Mouse (Mus musculus) intestine, embryonic 15.5 days (tissue): ENCODE data around the gene Hcrt. TPM values are rescaled to one million over a fixed set of nuclear protein-coding genes. Genes with fewer than 3 reads are reported as not detected.
A peak's percentile ranks its signal among the peaks of the same experiment; 100 is the strongest.

Source experiments
- ATAC-seq: fragments of 200-750 bp; cut with Nextera tagmentation; 2 replicates; pipeline ENCODE4 v1.8.0; 2017; ENCODE audit warnings: moderate TSS enrichment, moderate library complexity
- H3K27ac ChIP-seq: fragments of 300-500 bp; sonication (generic); 2 replicates; pipeline ENCODE4 v1.5.1; 2015; ENCODE audit warnings: mild to moderate bottlenecking, inconsistent platforms
- H3K27me3 ChIP-seq: fragments of 300-500 bp; sonication (generic); replicated peaks from 2 replicates; pipeline ENCODE4 v1.6.1; 2015; ENCODE audit warnings: inconsistent platforms
- H3K36me3 ChIP-seq: fragments of 300-500 bp; sonication (generic); 2 replicates; pipeline ENCODE4 v1.6.1; 2015; ENCODE audit warnings: inconsistent platforms
- H3K4me1 ChIP-seq: fragments of 300-500 bp; sonication (generic); replicated peaks from 2 replicates; pipeline ENCODE4 v1.6.1; 2015; ENCODE audit warnings: inconsistent platforms
- H3K4me2 ChIP-seq: fragments of 300-500 bp; sonication (generic); replicated peaks from 2 replicates; pipeline ENCODE4 v1.6.1; 2015; ENCODE audit warnings: mild to moderate bottlenecking, inconsistent platforms
- H3K4me3 ChIP-seq: fragments of 300-500 bp; sonication (generic); replicated peaks from 2 replicates; pipeline ENCODE4 v1.5.1; 2015; ENCODE audit warnings: inconsistent platforms
- H3K9ac ChIP-seq: fragments of 300-500 bp; sonication (generic); 2 replicates; pipeline ENCODE4 v1.6.1; 2015; ENCODE audit warnings: inconsistent platforms
- H3K9me3 ChIP-seq: fragments of 300-500 bp; sonication (generic); 2 replicates; pipeline ENCODE4 v1.6.1; 2016; ENCODE audit warnings: inconsistent platforms
- WGBS: fragments of 180-500 bp; shearing (Covaris S2); methylation state at CpG from one replicate; pipeline ENCODE4 v1.1.7; 2015; 5-methylcytosine and 5-hydroxymethylcytosine counted together
- polyA plus RNA-seq: library from polyadenylated mRNA; unstranded; fragments of >200 nt; fragmentation: Nextera tagmentation; extraction: Ambion mirVana; gene quantifications from 2 replicates; pipeline ENCODE4 v1.2.1, GENCODE M21; 2015

Hcrt gene
- polyA plus RNA-seq, 1 experiment from 2014 or later, result not detected

DNA sequence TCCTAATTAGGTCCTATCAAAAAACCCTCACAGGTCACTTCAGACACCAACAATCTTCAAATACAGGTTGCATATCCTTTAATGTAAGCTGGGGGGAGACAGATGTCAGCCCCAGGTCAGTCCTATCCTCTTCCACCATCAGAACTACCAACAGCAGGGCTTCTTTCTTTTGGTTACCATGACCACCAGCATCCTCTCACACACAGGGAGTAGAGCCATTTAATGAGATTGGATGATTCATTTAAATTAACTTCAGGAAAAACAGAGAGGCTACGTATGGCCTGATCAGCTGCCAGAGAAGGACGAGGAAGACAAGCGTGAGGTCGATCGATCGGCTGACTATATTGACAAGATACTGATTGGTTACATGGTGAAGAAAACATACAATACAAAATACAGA lies 47.8 kb downstream of the Hcrt start:
- Histone ChIP-seq H3K4me2 (no peak overlapping the region), H3K4me1 (peaks cover 21% of the 10 kb centered on the region), H3K9ac (no peak overlapping the region), H3K36me3 (peaks cover 26% of the 10 kb centered on the region), H3K27ac (no peak overlapping the region), H3K27me3 (no peaks in the 10 kb centered on the region), H3K9me3 (no peaks in the 10 kb centered on the region), H3K4me3 (no peak overlapping the region)
- ATAC-seq, result no peak
- 93% methylated on average over 6 of the region's 6 CpGs for WGBS

DNA sequence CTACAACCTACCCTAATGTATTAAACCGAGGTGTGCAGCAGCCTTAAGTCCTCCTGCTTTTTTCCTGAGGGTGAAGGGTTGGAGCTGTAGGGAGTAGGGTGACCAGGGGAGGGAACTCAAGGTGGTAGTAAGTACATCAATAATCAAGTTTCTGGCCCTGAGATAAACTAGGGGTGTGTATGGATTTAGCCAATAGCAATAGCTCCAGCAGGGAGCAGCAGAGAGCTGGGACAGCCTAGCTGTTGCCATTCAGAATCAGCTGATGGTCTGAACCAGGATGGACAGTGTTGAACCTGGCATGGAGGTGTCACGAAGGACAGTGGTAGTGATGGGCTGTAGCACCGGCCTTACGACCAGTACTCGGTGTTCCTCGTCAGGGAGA lies 48.2 kb downstream of the Hcrt start:
- Histone ChIP-seq H3K4me3 (no peak overlapping the region), H3K4me2 (peak overlapping the region; percentile 62), H3K27ac (peak overlapping the region; percentile 52; the same call in 1 of the 2 replicates), H3K27me3 (no peaks in the 10 kb centered on the region), H3K9me3 (no peaks in the 10 kb centered on the region), H3K4me1 (peaks cover 21% of the 10 kb centered on the region), H3K9ac (no peak overlapping the region), H3K36me3 (peaks cover 28% of the 10 kb centered on the region)
- WGBS, result 53% methylated on average over 6 of the region's 6 CpGs
- no peak for ATAC-seq

GRCm38 (mm10) chr11:100713735-100714533 lies 48.8 kb downstream of the Hcrt start, which contains the start of gene Hspb9:
Hspb9 (plus strand) TSS chr11:100713850.
- H3K27ac ChIP-seq, result peak within 1 kb of the TSS; percentile 52
- peak within 1 kb of the TSS; percentile 21 for H3K4me3 ChIP-seq
- H3K9ac ChIP-seq, result peak within 1 kb of the TSS; percentile 17; the same call in 1 of the 2 replicates
- peaks cover 21% of the 10 kb centered on the region for H3K4me1 ChIP-seq
- peak; percentile 19; the same call in 1 of the 2 replicates for ATAC-seq
- no peaks in the 10 kb centered on the region for H3K9me3 ChIP-seq
- H3K36me3 ChIP-seq, result peaks cover 34% of the 10 kb centered on the region
- H3K4me2 ChIP-seq, result peak within 1 kb of the TSS; percentile 62
- no peaks in the 10 kb centered on the region for H3K27me3 ChIP-seq
- WGBS, result 13% methylated on average over 38 of the region's 38 CpGs

DNA sequence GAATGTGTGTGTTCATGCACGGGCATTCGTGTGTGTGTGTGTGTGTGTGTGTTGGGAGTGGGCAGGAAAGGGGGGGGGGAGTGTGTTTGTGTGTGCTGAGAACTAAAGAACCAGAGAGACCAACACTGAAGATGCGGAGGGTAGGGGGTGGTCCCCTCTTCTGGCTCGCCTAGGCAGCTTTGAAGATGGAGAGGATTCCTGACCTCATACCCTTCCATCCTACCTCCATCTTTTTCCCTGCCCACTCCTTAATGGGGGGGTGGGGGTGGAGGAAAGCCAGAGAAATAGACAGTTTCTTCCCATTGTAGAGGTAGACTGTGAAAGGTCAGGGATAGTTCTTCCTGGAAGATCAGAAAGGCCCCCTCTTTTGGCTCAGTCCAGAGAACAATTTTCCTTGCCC lies 49.6 kb downstream of the Hcrt start:
- no peak for ATAC-seq
- peaks cover 21% of the 10 kb centered on the region for H3K4me1 ChIP-seq
- peak overlapping the region; percentile 62 for H3K4me2 ChIP-seq
- H3K27ac ChIP-seq, result peak overlapping the region; percentile 52
- peaks cover 37% of the 10 kb centered on the region for H3K36me3 ChIP-seq
- H3K27me3 ChIP-seq, result no peaks in the 10 kb centered on the region
- H3K9me3 ChIP-seq, result no peaks in the 10 kb centered on the region
- no peak overlapping the region for H3K4me3 ChIP-seq
- H3K9ac ChIP-seq, result peak overlapping the region; percentile 17; the same call in 1 of the 2 replicates
- WGBS, result 75% methylated on average over 4 of the region's 4 CpGs

- Histone ChIP-seq H3K4me2 (peak within 1 kb of the TSS; percentile 77), H3K27ac (peak within 1 kb of the TSS; percentile 72), H3K36me3 (peaks cover 40% of the 10 kb centered on the region), H3K27me3 (no peaks in the 10 kb centered on the region), H3K9me3 (no peaks in the 10 kb centered on the region), H3K4me1 (peaks cover 21% of the 10 kb centered on the region), H3K4me3 (peak within 1 kb of the TSS; percentile 99), H3K9ac (peak within 1 kb of the TSS; percentile 99)
- peak; percentile 87 for ATAC-seq
- WGBS, result under 1% methylated on average over 48 of the region's 48 CpGs
Measured at GRCm38 (mm10) chr11:100711783-100712615, 50.7 kb downstream of the Hcrt start, which contains the start of gene Kat2a. Kat2a (minus strand) TSS chr11:100712465.

Other genes with a start within 250 kb of the Hcrt start
- gene Acly, start 234.9 kb downstream of the Hcrt start, polyA plus RNA-seq, result 146 and 153 TPM in 2 replicates
- 0.19 and 0.20 TPM in 2 replicates for gene Ttc25, start 217.3 kb downstream of the Hcrt start, polyA plus RNA-seq
- gene Cnp, start 188.0 kb downstream of the Hcrt start, polyA plus RNA-seq, result 32.1 and 34.4 TPM in 2 replicates
- gene Nkiras2, start 143.7 kb downstream of the Hcrt start, polyA plus RNA-seq, result 57.6 and 65.0 TPM in 2 replicates
- 188 TPM in 2 replicates for gene Dnajc7, start 142.8 kb downstream of the Hcrt start, polyA plus RNA-seq
- gene Zfp385c, start 70.5 kb downstream of the Hcrt start, polyA plus RNA-seq, result 0.11 TPM in 2 replicates
- gene Dhx58, start 58.7 kb downstream of the Hcrt start, polyA plus RNA-seq, result 2.7 and 3.2 TPM in 2 replicates
- 48.2 and 51.9 TPM in 2 replicates for gene Kat2a, start 50.5 kb downstream of the Hcrt start, polyA plus RNA-seq
- gene Hspb9, start 49.1 kb downstream of the Hcrt start, polyA plus RNA-seq, result 0.40 and 0.54 TPM in 2 replicates
- gene Rab5c, start 24.7 kb downstream of the Hcrt start, polyA plus RNA-seq, result 26.1 and 26.3 TPM in 2 replicates
- gene Kcnh4, start 3.0 kb downstream of the Hcrt start, polyA plus RNA-seq, result 0.18 and 0.19 TPM in 2 replicates
- gene Ghdc, start 8.0 kb upstream of the Hcrt start, polyA plus RNA-seq, result 4.7 and 6.7 TPM in 2 replicates
- gene Stat5b, start 87.8 kb upstream of the Hcrt start, polyA plus RNA-seq, result 24.2 and 26.8 TPM in 2 replicates
- 5.5 and 6.0 TPM in 2 replicates for gene Stat5a, start 96.4 kb upstream of the Hcrt start, polyA plus RNA-seq
- 45.8 and 48.9 TPM in 2 replicates for gene Stat3, start 176.6 kb upstream of the Hcrt start, polyA plus RNA-seq
- gene Cavin1, start 208.0 kb upstream of the Hcrt start, polyA plus RNA-seq, result 223 and 237 TPM in 2 replicates
- 35.4 and 36.2 TPM in 2 replicates for gene Atp6v0a1, start 246.5 kb upstream of the Hcrt start, polyA plus RNA-seq